Mouse (Mus musculus): ENCODE measurements around the gene Snx29. TPM values are rescaled to one million over a fixed set of nuclear protein-coding genes. Genes with fewer than 3 reads are reported as not detected.
"Not testable (repeated sequence)": the region's sequence is repeated elsewhere in the genome, so short reads cannot be mapped to it uniquely, and the experiment has no call there.

Snx29 gene
- polyA plus RNA-seq, 1 experiment from 2014 or later: 21.7 TPM

DNA sequence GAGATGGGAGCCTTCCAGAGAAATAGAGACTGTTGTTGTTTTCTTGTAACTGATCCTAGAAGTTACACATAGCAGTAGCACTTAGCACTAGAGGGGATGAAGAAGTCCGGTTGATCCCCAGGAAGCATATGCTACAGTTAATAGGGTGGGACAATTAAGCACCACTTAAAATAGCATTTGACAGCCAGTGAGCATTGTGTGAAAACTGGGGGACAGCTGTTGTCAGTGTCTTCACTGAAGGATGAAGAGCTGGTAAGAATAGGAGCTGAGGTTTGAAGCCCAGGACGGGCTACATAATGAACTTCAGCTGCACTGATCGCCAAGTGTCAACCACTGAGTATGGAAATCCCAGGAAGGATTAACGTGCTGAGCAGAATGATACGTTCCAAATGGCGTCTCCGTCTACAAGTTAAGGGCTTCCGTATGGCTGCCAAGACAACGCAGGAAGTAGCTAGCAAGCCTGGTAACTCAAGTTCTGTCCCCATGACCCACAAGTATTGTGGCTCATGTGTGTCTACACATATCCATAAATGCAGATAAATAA lies 184.6 kb downstream of the Snx29 start:
- WGBS: 65% methylated on average over 9 of the region's 9 CpGs
- ATAC-seq: no peak
- H3K9ac ChIP-seq (replicated peaks): no peak overlapping the region

DNA sequence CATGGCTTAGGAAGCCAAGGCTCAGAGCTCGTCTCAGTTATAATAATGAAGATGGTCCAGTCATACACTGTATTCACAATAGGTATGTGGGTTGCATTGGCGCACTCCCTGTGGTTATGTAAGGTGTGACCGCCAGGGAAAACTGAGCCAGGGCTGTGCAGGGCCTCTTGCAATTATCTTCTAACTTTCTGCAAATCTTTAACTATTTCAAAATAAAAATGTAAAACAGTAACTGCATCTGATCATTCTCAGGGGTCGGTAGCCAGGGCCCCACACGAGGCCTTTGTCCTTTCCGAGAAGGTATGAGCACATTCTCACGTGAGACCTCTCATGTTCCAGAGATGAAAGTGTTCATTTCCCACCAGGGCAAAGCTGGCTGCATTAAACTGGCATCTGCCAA lies 185.6 kb downstream of the Snx29 start:
- peaks cover 11% of the 10 kb centered on the region; the same call in 1 of the 2 replicates for H3K36me3 ChIP-seq
- H3K27me3 ChIP-seq: no peaks in the 10 kb centered on the region
- H3K4me3 ChIP-seq (replicated peaks): no peak overlapping the region
- H3K4me2 ChIP-seq (replicated peaks): no peak overlapping the region
- H3K27ac ChIP-seq: no peak overlapping the region
- H3K9me3 ChIP-seq: no peaks in the 10 kb centered on the region
- 93% methylated on average over 7 of the region's 7 CpGs for WGBS
- no peak for ATAC-seq
- H3K4me1 ChIP-seq (replicated peaks): peaks cover 4% of the 10 kb centered on the region; the same call in 1 of the 2 replicates
- H3K9ac ChIP-seq (replicated peaks): no peak overlapping the region

More for the DNA sequence above, 184.6 kb downstream of the Snx29 start:
- Histone ChIP-seq H3K4me2 (replicated peaks) (no peak overlapping the region), H3K27me3 (no peaks in the 10 kb centered on the region), H3K4me3 (replicated peaks) (no peak overlapping the region), H3K36me3 (peaks cover 5% of the 10 kb centered on the region; the same call in 1 of the 2 replicates), H3K27ac (no peak overlapping the region), H3K4me1 (replicated peaks) (peaks cover 4% of the 10 kb centered on the region; the same call in 1 of the 2 replicates), H3K9me3 (no peaks in the 10 kb centered on the region)

- Histone ChIP-seq H3K9me3 (no peaks in the 10 kb centered on the region), H3K4me3 (replicated peaks) (no peak overlapping the region), H3K27me3 (no peaks in the 10 kb centered on the region), H3K4me1 (replicated peaks) (peaks cover 4% of the 10 kb centered on the region; the same call in 1 of the 2 replicates), H3K27ac (no peak overlapping the region), H3K9ac (replicated peaks) (no peak overlapping the region), H3K36me3 (peaks cover 18% of the 10 kb centered on the region), H3K4me2 (replicated peaks) (no peak overlapping the region)
- no peak for ATAC-seq
- 96% methylated on average over 2 of the region's 2 CpGs for WGBS
Observed at GRCm38 (mm10) chr16:11510416-11510815, 187.7 kb downstream of the Snx29 start.

- Histone ChIP-seq H3K27ac (no peak overlapping the region), H3K4me1 (replicated peaks) (0 out of 2 replicates have a peak, but pooled peaks cover 2% of the 10 kb centered on the region), H3K4me3 (replicated peaks) (no peak overlapping the region), H3K9me3 (no peaks in the 10 kb centered on the region), H3K9ac (replicated peaks) (no peak overlapping the region), H3K27me3 (no peaks in the 10 kb centered on the region), H3K36me3 (peaks cover 22% of the 10 kb centered on the region), H3K4me2 (replicated peaks) (no peak overlapping the region)
- ATAC-seq: no peak
- 75% methylated on average over 3 of the region's 3 CpGs for WGBS
Observed at GRCm38 (mm10) chr16:11510854-11511253, 188.1 kb downstream of the Snx29 start.

- ATAC-seq; H3K4me3 ChIP-seq (replicated peaks); H3K4me2 ChIP-seq (replicated peaks); H3K27me3 ChIP-seq; H3K27ac ChIP-seq; H3K9ac ChIP-seq (replicated peaks); H3K9me3 ChIP-seq; H3K4me1 ChIP-seq (replicated peaks): not testable (repeated sequence)
- H3K36me3 ChIP-seq: peaks cover 24% of the 10 kb centered on the region
- 93% methylated on average over 7 of the region's 7 CpGs for WGBS
Observed at GRCm38 (mm10) chr16:11511696-11512095, 189.0 kb downstream of the Snx29 start.

DNA sequence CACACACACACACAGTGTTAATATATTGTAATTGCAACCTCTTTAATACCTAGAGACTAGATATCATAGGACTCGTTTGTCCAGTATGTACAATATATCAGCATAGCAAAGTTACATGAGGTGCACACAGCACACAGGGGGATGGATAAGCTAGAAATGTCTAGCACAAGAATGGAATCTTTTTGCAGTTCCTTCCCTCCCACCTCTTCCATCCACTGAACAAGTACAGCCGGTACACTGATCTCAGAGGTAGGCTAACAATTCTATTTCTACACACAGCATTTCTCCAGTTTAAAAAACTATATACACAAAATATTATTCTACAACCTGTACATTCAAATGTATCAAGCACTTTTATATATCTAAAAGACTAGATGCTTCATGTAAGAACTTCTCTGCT lies 194.0 kb downstream of the Snx29 start:
- Histone ChIP-seq H3K4me1 (replicated peaks) (no peaks in the 10 kb centered on the region), H3K9me3 (no peaks in the 10 kb centered on the region), H3K27me3 (no peaks in the 10 kb centered on the region), H3K9ac (replicated peaks) (no peak overlapping the region), H3K4me2 (replicated peaks) (no peak overlapping the region), H3K4me3 (replicated peaks) (no peak overlapping the region), H3K27ac (no peak overlapping the region), H3K36me3 (peaks cover 33% of the 10 kb centered on the region)
- WGBS: 96% methylated on average over 2 of the region's 2 CpGs
- no peak for ATAC-seq

- H3K9me3 ChIP-seq: no peaks in the 10 kb centered on the region
- no peak overlapping the region for H3K4me3 ChIP-seq (replicated peaks)
- H3K9ac ChIP-seq (replicated peaks): no peak overlapping the region
- ATAC-seq: no peak
- no peaks in the 10 kb centered on the region for H3K4me1 ChIP-seq (replicated peaks)
- H3K4me2 ChIP-seq (replicated peaks): no peak overlapping the region
- WGBS: 96% methylated on average over 6 of the region's 6 CpGs
- peaks cover 30% of the 10 kb centered on the region for H3K36me3 ChIP-seq
- H3K27ac ChIP-seq: no peak overlapping the region
- H3K27me3 ChIP-seq: no peaks in the 10 kb centered on the region
Observed at GRCm38 (mm10) chr16:11517385-11517784, 194.7 kb downstream of the Snx29 start.

GRCm38 (mm10) chr16:11518803-11519498 lies 196.2 kb downstream of the Snx29 start:
- no peaks in the 10 kb centered on the region for H3K4me1 ChIP-seq (replicated peaks)
- 94% methylated on average over 12 of the region's 12 CpGs for WGBS
- no peak for ATAC-seq

GRCm38 (mm10) chr16:11526104-11526786 lies 203.5 kb downstream of the Snx29 start:
- Histone ChIP-seq H3K4me3 (replicated peaks) (no peak overlapping the region), H3K36me3 (0 out of 2 replicates have a peak, but pooled peaks cover 3% of the 10 kb centered on the region), H3K9me3 (no peaks in the 10 kb centered on the region), H3K27ac (0 out of 2 replicates have a peak overlapping the region, but pooled peaks have one; percentile 4), H3K4me1 (replicated peaks) (peaks cover 5% of the 10 kb centered on the region; the same call in 1 of the 2 replicates), H3K9ac (replicated peaks) (no peak overlapping the region), H3K4me2 (replicated peaks) (no peak overlapping the region), H3K27me3 (no peaks in the 10 kb centered on the region)
- no peak for ATAC-seq
- 74% methylated on average over 10 of the region's 10 CpGs for WGBS

More at GRCm38 (mm10) chr16:11518803-11519498, 196.2 kb downstream of the Snx29 start:
- H3K9ac ChIP-seq (replicated peaks): no peak overlapping the region
- no peak overlapping the region for H3K4me2 ChIP-seq (replicated peaks)
- H3K27me3 ChIP-seq: no peaks in the 10 kb centered on the region
- no peak overlapping the region for H3K27ac ChIP-seq
- H3K36me3 ChIP-seq: peaks cover 23% of the 10 kb centered on the region
- no peaks in the 10 kb centered on the region for H3K9me3 ChIP-seq
- H3K4me3 ChIP-seq (replicated peaks): no peak overlapping the region

DNA sequence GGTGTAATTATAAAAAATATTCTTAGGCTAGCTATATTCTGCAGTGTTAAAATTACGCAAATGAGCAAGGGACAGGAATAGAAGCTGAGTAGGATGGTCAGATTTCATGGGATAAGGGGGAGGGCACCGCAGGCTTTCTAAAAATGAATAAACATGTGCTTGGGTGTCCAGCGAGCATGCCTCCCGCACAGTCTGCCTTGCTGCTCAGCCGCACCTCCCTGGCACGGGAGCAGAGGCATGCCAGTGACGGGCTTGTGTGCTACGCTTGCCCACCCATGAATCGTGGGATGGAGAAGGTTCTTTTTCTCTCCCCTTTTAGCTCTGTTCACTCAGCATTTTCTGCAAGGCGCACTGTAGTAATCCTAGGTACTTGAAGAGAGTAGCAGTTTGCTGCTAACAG lies 204.3 kb downstream of the Snx29 start:
- Histone ChIP-seq H3K27me3 (no peaks in the 10 kb centered on the region), H3K9me3 (no peaks in the 10 kb centered on the region), H3K4me2 (replicated peaks) (no peak overlapping the region), H3K9ac (replicated peaks) (no peak overlapping the region; the same call in 1 of the 2 replicates), H3K4me1 (replicated peaks) (peaks cover 5% of the 10 kb centered on the region; the same call in 1 of the 2 replicates), H3K36me3 (0 out of 2 replicates have a peak, but pooled peaks cover 3% of the 10 kb centered on the region), H3K27ac (no peak overlapping the region), H3K4me3 (replicated peaks) (no peak overlapping the region)
- no peak for ATAC-seq
- 77% methylated on average over 10 of the region's 10 CpGs for WGBS

GRCm38 (mm10) chr16:11530466-11531194 lies 207.9 kb downstream of the Snx29 start:
- 49% methylated on average over 13 of the region's 13 CpGs for WGBS
- peaks cover 5% of the 10 kb centered on the region; the same call in 1 of the 2 replicates for H3K4me1 ChIP-seq (replicated peaks)
- 0 out of 2 replicates have a peak, but pooled peaks cover 3% of the 10 kb centered on the region for H3K36me3 ChIP-seq
- H3K4me3 ChIP-seq (replicated peaks): no peak overlapping the region
- ATAC-seq: no peak
- H3K9ac ChIP-seq (replicated peaks): no peak overlapping the region
- H3K27ac ChIP-seq: no peak overlapping the region
- no peak overlapping the region for H3K4me2 ChIP-seq (replicated peaks)
- no peaks in the 10 kb centered on the region for H3K9me3 ChIP-seq
- no peaks in the 10 kb centered on the region for H3K27me3 ChIP-seq
